Mouse (Mus musculus) forebrain, embryonic 12.5 days (tissue): Measurements from ENCODE around the gene Dcakd. TPM values are rescaled to one million over a fixed set of nuclear protein-coding genes. Genes with fewer than 3 reads are reported as not detected.
"Not testable (repeated sequence)": the region's sequence is repeated elsewhere in the genome, so short reads cannot be mapped to it uniquely, and the experiment has no call there.

ENCODE experiments used
- ATAC-seq: fragments of 200-750 bp; cut with Nextera tagmentation; 2 replicates; pipeline ENCODE4 v1.8.0; 2017; ENCODE audit warnings: moderate TSS enrichment; ENCODE audit not compliant: low FRiP score
- H3K27ac ChIP-seq: fragments of 300-500 bp; sonication (generic); 2 replicates; pipeline ENCODE4 v1.5.1; 2016; ENCODE audit warnings: mild to moderate bottlenecking
- H3K27me3 ChIP-seq: fragments of 300-500 bp; sonication (generic); 2 replicates; pipeline ENCODE4 v1.6.1; 2016; ENCODE audit warnings: mild to moderate bottlenecking
- H3K36me3 ChIP-seq: fragments of 300-500 bp; sonication (generic); replicated peaks from 2 replicates; pipeline ENCODE4 v1.6.1; 2016; ENCODE audit warnings: mild to moderate bottlenecking
- H3K4me1 ChIP-seq: fragments of 300-500 bp; sonication (generic); 2 replicates; pipeline ENCODE4 v1.6.1; 2016
- H3K4me2 ChIP-seq: fragments of 300-500 bp; sonication (generic); 2 replicates; pipeline ENCODE4 v1.6.1; 2016; ENCODE audit warnings: mild to moderate bottlenecking, moderate library complexity
- H3K4me3 ChIP-seq: fragments of 300-500 bp; sonication (generic); replicated peaks from 2 replicates; pipeline ENCODE4 v1.5.1; 2016; ENCODE audit warnings: mild to moderate bottlenecking
- H3K9ac ChIP-seq: fragments of 300-500 bp; sonication (generic); 2 replicates; pipeline ENCODE4 v1.6.1; 2016; ENCODE audit warnings: mild to moderate bottlenecking
- H3K9me3 ChIP-seq: fragments of 300-500 bp; sonication (generic); 2 replicates; pipeline ENCODE4 v1.6.1; 2016
- WGBS: fragments of 180-500 bp; shearing (Covaris S2); methylation state at CpG from one replicate; pipeline ENCODE4 v1.1.7; 2016; 5-methylcytosine and 5-hydroxymethylcytosine counted together
- polyA plus RNA-seq: library from polyadenylated mRNA; unstranded; fragments of >200 nt; fragmentation: Nextera tagmentation; extraction: Ambion mirVana; gene quantifications from 2 replicates; pipeline ENCODE4 v1.2.1, GENCODE M21; 2016

Gene Dcakd
- polyA plus RNA-seq, 1 experiment from 2014 or later, result 190 TPM

GRCm38 (mm10) chr11:102985160-102985559 is 43.0 kb downstream of the Dcakd start:
- Histone ChIP-seq H3K9ac (no peak overlapping the region; the same call in 1 of the 2 replicates), H3K27me3 (peaks cover 28% of the 10 kb centered on the region), H3K9me3 (no peaks in the 10 kb centered on the region), H3K4me2 (no peak overlapping the region), H3K4me3 (no peak overlapping the region), H3K27ac (no peak overlapping the region), H3K36me3 (no peaks in the 10 kb centered on the region), H3K4me1 (peaks cover 18% of the 10 kb centered on the region)
- ATAC-seq, result no peak
- WGBS, result 61% methylated on average over 6 of the region's 6 CpGs

GRCm38 (mm10) chr11:102984615-102985014 is 43.5 kb downstream of the Dcakd start:
- H3K4me1 ChIP-seq, result peaks cover 12% of the 10 kb centered on the region
- no peaks in the 10 kb centered on the region for H3K9me3 ChIP-seq
- ATAC-seq, result no peak
- no peak overlapping the region for H3K4me2 ChIP-seq
- peaks cover 23% of the 10 kb centered on the region for H3K27me3 ChIP-seq
- no peak overlapping the region for H3K27ac ChIP-seq
- no peak overlapping the region for H3K4me3 ChIP-seq
- 46% methylated on average over 4 of the region's 4 CpGs for WGBS
- H3K36me3 ChIP-seq, result no peaks in the 10 kb centered on the region
- H3K9ac ChIP-seq, result no peak overlapping the region; the same call in 1 of the 2 replicates

GRCm38 (mm10) chr11:102984086-102984485 is 44.0 kb downstream of the Dcakd start:
- H3K9ac ChIP-seq, result no peak overlapping the region
- peaks cover 9% of the 10 kb centered on the region for H3K4me1 ChIP-seq
- H3K27ac ChIP-seq, result no peak overlapping the region
- H3K4me2 ChIP-seq, result no peak overlapping the region
- no peaks in the 10 kb centered on the region for H3K36me3 ChIP-seq
- 87% methylated on average over 9 of the region's 9 CpGs for WGBS
- no peak overlapping the region for H3K4me3 ChIP-seq
- ATAC-seq, result no peak
- peaks cover 18% of the 10 kb centered on the region for H3K27me3 ChIP-seq
- no peaks in the 10 kb centered on the region for H3K9me3 ChIP-seq

GRCm38 (mm10) chr11:102981151-102981890 is 46.8 kb downstream of the Dcakd start:
- 63% methylated on average over 10 of the region's 10 CpGs for WGBS
- Histone ChIP-seq H3K9me3 (no peaks in the 10 kb centered on the region), H3K9ac (no peak overlapping the region), H3K4me1 (peaks cover 12% of the 10 kb centered on the region), H3K27ac (no peak overlapping the region), H3K4me3 (no peak overlapping the region), H3K36me3 (no peaks in the 10 kb centered on the region), H3K27me3 (peaks cover 7% of the 10 kb centered on the region), H3K4me2 (no peak overlapping the region)
- ATAC-seq, result no peak

DNA sequence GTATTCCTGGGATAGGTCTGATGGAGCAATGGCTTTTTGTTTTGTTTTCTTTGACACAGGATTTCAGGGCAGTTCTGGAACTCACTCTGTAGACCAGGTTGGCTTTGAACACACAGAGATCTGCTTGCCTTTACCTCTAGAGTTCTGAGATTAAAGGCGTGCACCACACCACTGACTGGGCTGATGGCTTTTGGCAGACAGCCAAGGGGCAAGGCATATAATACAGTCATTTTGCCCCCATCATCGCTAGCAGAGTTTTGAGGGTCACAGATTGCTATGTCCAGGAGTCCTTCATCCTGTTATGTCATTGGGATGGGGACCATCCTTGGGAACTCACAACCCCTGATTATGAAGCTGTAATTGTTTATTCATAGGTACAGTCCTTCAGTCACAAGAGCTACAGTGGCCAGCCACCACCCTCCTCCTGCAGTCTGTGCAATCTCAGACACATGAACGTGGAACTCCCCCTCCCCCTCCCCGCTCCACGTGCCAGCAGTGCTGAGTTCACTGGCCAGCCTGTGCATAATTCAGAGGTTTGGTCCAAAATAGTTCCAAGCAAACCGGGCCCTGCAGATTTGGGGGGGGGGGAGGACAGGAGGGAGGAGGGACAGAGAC is 50.0 kb downstream of the Dcakd start:
- Histone ChIP-seq H3K4me2 (no peak overlapping the region), H3K4me3 (no peak overlapping the region), H3K4me1 (peaks cover 3% of the 10 kb centered on the region; the same call in 1 of the 2 replicates), H3K27ac (no peak overlapping the region), H3K27me3 (peaks cover 7% of the 10 kb centered on the region), H3K9ac (no peak overlapping the region), H3K9me3 (no peaks in the 10 kb centered on the region), H3K36me3 (no peaks in the 10 kb centered on the region)
- no peak for ATAC-seq
- WGBS, result 51% methylated on average over 6 of the region's 6 CpGs

DNA sequence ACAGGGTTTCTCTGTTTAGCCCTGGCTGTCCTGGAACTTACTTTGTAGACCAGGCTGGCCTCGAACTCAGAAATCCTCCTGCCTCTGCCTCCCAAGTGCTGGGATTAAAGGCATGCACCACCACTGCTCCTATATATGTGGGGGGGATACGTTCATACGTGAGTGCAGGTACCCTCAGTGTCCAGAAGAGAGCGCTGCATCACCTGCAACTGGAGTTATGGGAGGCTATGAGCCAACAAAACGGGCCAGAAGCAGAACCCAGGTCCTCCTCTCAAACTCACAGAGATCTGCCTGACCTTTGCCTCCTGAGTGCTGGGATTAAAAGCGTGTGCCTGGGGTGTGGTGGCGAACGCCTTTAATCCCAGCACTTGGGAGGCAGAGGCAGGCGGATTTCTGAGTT is 52.2 kb downstream of the Dcakd start:
- not testable (repeated sequence) for ATAC-seq, H3K9ac ChIP-seq, H3K4me2 ChIP-seq, H3K9me3 ChIP-seq, H3K27ac ChIP-seq, H3K36me3 ChIP-seq, H3K4me1 ChIP-seq, H3K4me3 ChIP-seq
- WGBS, result 85% methylated on average over 9 of the region's 9 CpGs
- peaks cover 22% of the 10 kb centered on the region for H3K27me3 ChIP-seq

GRCm38 (mm10) chr11:102972326-102972725 is 55.8 kb downstream of the Dcakd start:
- Histone ChIP-seq H3K27ac (no peak overlapping the region), H3K9me3 (no peaks in the 10 kb centered on the region), H3K4me1 (no peaks in the 10 kb centered on the region), H3K9ac (no peak overlapping the region), H3K27me3 (peaks cover 40% of the 10 kb centered on the region), H3K4me2 (no peak overlapping the region), H3K4me3 (no peak overlapping the region), H3K36me3 (no peaks in the 10 kb centered on the region)
- 76% methylated on average over 1 of the region's 1 CpGs for WGBS
- no peak for ATAC-seq

- Histone ChIP-seq H3K36me3 (no peaks in the 10 kb centered on the region), H3K4me1 (peaks cover 2% of the 10 kb centered on the region; the same call in 1 of the 2 replicates)
- WGBS, result 63% methylated on average over 5 of the region's 5 CpGs
Observed at GRCm38 (mm10) chr11:102971604-102972003, 56.5 kb downstream of the Dcakd start.

DNA sequence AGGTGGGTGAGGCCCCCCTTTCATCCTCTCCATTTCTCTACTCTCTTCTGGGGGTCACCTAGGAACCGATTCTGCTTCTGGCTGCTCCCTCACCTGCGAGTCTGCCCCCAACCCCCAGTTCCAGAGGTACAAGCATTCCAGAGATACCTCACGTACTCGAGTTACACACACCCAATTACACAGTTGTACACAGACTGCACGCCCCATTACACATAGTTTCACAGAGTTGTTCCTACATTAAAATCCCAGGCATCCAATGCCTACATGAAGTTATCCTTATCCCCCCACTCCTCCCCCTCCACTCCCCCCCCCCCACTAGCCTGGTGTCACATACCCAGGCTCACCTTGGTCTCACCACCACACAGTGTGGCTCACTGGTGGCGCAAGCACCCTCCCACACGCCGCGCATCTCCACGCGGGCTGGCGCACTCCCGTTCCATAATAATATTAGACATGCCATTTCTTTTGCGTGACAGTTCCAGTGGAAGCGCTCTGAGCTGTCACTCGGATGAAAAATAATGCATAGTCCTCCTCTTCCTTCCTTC is 63.5 kb downstream of the Dcakd start:
- Histone ChIP-seq H3K4me2 (no peak overlapping the region), H3K9ac (no peak overlapping the region), H3K4me3 (no peak overlapping the region), H3K36me3 (no peaks in the 10 kb centered on the region), H3K4me1 (peaks cover 28% of the 10 kb centered on the region), H3K27ac (peak overlapping the region; percentile 89; the same call in 1 of the 2 replicates), H3K27me3 (peaks cover 34% of the 10 kb centered on the region), H3K9me3 (no peaks in the 10 kb centered on the region)
- peak; percentile 31; the same call in 1 of the 2 replicates for ATAC-seq
- 71% methylated on average over 16 of the region's 16 CpGs for WGBS

More at GRCm38 (mm10) chr11:102971604-102972003, 56.5 kb downstream of the Dcakd start:
- H3K4me3 ChIP-seq, result no peak overlapping the region
- ATAC-seq, result no peak
- H3K9ac ChIP-seq, result no peak overlapping the region
- no peak overlapping the region for H3K4me2 ChIP-seq
- H3K27ac ChIP-seq, result no peak overlapping the region
- H3K27me3 ChIP-seq, result peaks cover 42% of the 10 kb centered on the region
- no peaks in the 10 kb centered on the region for H3K9me3 ChIP-seq

DNA sequence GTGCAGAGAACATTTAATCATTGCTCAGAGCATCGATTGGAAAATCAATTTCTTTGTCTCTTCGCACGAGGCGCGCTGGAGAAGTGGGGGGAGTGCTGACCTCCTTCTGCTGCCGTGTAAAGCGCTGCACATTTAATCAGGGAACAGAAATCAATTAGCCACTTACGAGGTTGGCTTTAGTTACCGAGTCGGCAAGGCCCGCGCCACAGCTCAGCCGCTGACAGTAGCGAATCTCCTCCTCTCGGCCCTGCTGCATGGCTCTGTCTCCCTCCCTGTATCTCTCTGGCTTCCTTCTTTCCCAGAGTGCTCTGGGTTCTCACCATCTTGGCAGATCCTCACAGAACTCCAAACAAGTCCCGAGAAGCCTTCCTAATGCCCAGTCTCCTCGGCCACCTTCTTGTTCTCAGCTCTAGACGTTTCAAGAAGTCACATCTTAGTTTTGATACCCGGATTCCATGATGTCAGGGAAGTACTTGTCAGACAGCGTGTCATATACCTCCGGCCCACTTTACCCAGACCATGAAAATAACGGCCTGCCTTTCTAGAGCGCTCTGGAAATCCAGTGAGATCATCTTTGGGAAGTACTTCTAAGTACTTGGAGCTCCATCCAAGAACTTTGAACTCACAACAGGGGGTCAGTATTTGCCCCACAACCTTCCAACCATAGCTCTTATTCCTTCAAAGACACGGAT is 64.1 kb downstream of the Dcakd start:
- WGBS, result 14% methylated on average over 24 of the region's 24 CpGs

DNA sequence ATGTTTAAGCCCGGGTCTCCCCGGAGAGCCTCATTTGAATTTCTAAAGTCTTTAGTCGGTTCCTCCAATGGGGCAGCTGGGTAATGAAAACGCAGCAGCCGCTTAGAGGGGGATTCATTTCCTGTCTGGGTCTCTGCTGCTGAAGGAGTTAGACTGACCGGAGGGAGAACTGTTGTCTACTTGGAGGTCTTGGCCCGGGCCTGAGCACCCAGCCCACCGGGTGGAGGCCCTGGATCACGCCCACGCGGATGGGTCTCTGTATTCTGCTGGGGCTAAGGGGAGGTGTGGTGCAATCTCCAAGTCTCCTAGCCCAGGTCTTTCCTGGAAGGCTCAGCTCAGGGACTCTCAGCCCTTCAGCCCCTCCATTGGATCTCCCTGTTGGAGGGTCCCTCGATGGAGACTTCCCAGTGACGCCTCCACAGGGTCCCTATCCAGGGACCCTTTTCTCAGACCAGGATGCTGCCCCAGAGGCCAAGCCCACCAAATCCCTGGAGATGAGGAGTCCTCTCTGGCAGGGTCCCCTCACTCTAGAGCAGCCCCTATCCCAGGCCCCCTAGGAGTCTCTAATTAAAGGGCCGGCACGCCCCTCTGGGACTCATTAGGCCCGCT is 64.8 kb downstream of the Dcakd start:
- Histone ChIP-seq H3K4me3 (peak overlapping the region; percentile 14; the same call in 1 of the 2 replicates), H3K4me1 (peaks cover 28% of the 10 kb centered on the region), H3K27me3 (peaks cover 28% of the 10 kb centered on the region), H3K9me3 (no peaks in the 10 kb centered on the region), H3K27ac (peak overlapping the region; percentile 89), H3K9ac (peak overlapping the region; percentile 47), H3K36me3 (no peaks in the 10 kb centered on the region), H3K4me2 (peak overlapping the region; percentile 45)
- ATAC-seq, result peak; percentile 63
- WGBS, result under 1% methylated on average over 16 of the region's 16 CpGs

More for the DNA sequence above, 64.1 kb downstream of the Dcakd start:
- Histone ChIP-seq H3K4me1 (peaks cover 28% of the 10 kb centered on the region), H3K4me2 (peak overlapping the region; percentile 45), H3K27me3 (peaks cover 30% of the 10 kb centered on the region), H3K9me3 (no peaks in the 10 kb centered on the region), H3K9ac (peak overlapping the region; percentile 47), H3K4me3 (no peak overlapping the region), H3K27ac (peak overlapping the region; percentile 89), H3K36me3 (no peaks in the 10 kb centered on the region)
- peak; percentile 1 for ATAC-seq
